Mouse (Mus musculus) lung, adult 2 months (tissue): Measurements from ENCODE around the gene BC049715.

Experiments used
- CTCF ChIP-seq: fragments of 200-500 bp; IDR thresholded peaks from 2 replicates; pipeline ENCODE4 v1.5.1; 2011; ENCODE audit warnings: mild to moderate bottlenecking, low read length, control low read depth; ENCODE audit not compliant: insufficient read depth
- POLR2A ChIP-seq: fragments of 200-500 bp; IDR thresholded peaks from 2 replicates; pipeline ENCODE4 v1.6.1; 2011; ENCODE audit warnings: low read depth, mild to moderate bottlenecking, control low read depth, low read length, borderline replicate concordance; ENCODE audit errors: extremely low read depth

GRCm38 (mm10) chr6:136820381-136820780 lies 7.0 kb upstream of the BC049715 start:
- TF ChIP-seq POLR2A = no peak
- TF ChIP-seq CTCF = no peak
